Mouse (Mus musculus) brown adipose tissue, adult 24 weeks (tissue): ENCODE data around the gene Asap2. TPM values are rescaled to one million over a fixed set of nuclear protein-coding genes. Genes with fewer than 3 reads are reported as not detected.
A peak's percentile ranks its signal among the peaks of the same experiment; 100 is the strongest.

Experiments used
- H3K27ac ChIP-seq: fragments of 200-500 bp; replicated peaks from 2 replicates; pipeline ENCODE4 v1.5.1; 2012; ENCODE audit warnings: low read depth, mild to moderate bottlenecking, low read length
- H3K4me1 ChIP-seq: fragments of 200-500 bp; 2 replicates; pipeline ENCODE4 v1.6.1; 2012; ENCODE audit warnings: low read length, mixed read lengths; ENCODE audit not compliant: control insufficient read depth, insufficient read depth, insufficient read length
- H3K4me3 ChIP-seq: fragments of 200-500 bp; 2 replicates; pipeline ENCODE4 v1.5.1; 2012; ENCODE audit warnings: low read depth, mild to moderate bottlenecking, low read length, moderate library complexity; ENCODE audit not compliant: insufficient read depth
- polyA plus RNA-seq: library from polyadenylated mRNA; stranded (reverse); fragments of >200 nt; gene quantifications from 2 replicates; pipeline ENCODE4 v1.2.4, GENCODE M21; 2012; ENCODE audit not compliant: missing spikeins, insufficient read depth, insufficient read length

The Asap2 gene
- polyA plus RNA-seq, 1 experiment = 4.4 TPM

- peak overlapping the region; percentile 34; the same call in 1 of the 2 replicates for H3K27ac ChIP-seq
- H3K4me1 ChIP-seq = 0 out of 2 replicates have a peak, but pooled peaks cover 7% of the 10 kb centered on the region
- no peak overlapping the region for H3K4me3 ChIP-seq
Observed at GRCm38 (mm10) chr12:21204701-21205312, 214.5 kb downstream of the Asap2 start.

DNA sequence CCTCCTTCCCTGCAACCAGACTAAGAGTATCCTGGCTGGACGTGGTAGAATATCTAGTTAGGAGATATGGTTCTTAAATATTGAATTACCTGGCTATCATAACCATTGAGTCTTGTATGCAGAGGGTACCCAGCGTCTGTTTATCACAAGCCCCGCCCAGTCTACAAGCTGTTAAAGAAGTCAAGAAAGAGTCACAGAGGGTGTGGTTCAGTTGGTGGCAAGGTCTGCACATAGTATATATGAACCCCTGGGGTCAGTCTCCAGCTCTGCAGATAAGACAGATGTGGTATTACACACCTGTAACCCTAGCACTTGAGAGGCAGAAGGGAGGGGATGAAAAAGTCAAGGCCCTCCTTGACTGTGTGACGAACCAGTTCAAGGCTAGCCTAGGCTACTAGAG is 215.5 kb downstream of the Asap2 start:
- H3K4me1 ChIP-seq = 0 out of 2 replicates have a peak, but pooled peaks cover 7% of the 10 kb centered on the region
- no peak overlapping the region for H3K4me3 ChIP-seq
- H3K27ac ChIP-seq = no peak overlapping the region

DNA sequence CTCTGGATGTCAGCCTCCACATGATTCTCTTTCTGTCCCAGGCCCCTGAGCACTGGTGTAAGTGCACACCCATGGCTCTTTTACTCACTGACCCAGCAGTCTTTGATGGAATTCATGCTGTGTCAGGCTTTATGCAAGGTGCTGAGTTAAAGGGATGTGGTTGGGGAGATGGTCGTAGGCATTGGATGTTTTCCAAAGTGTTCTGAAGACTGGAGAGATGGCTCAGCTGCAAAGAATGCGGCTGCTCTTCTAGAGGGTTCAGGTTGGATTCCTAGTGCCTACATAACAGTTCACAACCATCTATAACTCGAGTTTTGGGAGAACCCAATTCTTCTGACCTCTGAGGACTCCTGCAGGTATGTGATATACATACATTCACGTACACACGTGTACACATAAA is 217.2 kb downstream of the Asap2 start:
- 0 out of 2 replicates have a peak, but pooled peaks cover 7% of the 10 kb centered on the region for H3K4me1 ChIP-seq
- H3K4me3 ChIP-seq = no peak overlapping the region
- H3K27ac ChIP-seq = no peak overlapping the region

GRCm38 (mm10) chr12:21208172-21208795 is 218.0 kb downstream of the Asap2 start:
- Histone ChIP-seq H3K4me1 (0 out of 2 replicates have a peak, but pooled peaks cover 7% of the 10 kb centered on the region), H3K4me3 (no peak overlapping the region), H3K27ac (no peak overlapping the region)

- H3K4me1 ChIP-seq = 0 out of 2 replicates have a peak, but pooled peaks cover 4% of the 10 kb centered on the region
- H3K4me3 ChIP-seq = no peak overlapping the region
- no peak overlapping the region for H3K27ac ChIP-seq
Observed at GRCm38 (mm10) chr12:21209273-21209672, 219.0 kb downstream of the Asap2 start.

- H3K27ac ChIP-seq = no peak overlapping the region
- H3K4me1 ChIP-seq = no peaks in the 10 kb centered on the region
- H3K4me3 ChIP-seq = no peak overlapping the region
Observed at GRCm38 (mm10) chr12:21212876-21213275, 222.6 kb downstream of the Asap2 start.

- Histone ChIP-seq H3K4me1 (no peaks in the 10 kb centered on the region), H3K27ac (no peak overlapping the region)
Observed at GRCm38 (mm10) chr12:21214551-21215165, 224.4 kb downstream of the Asap2 start.

DNA sequence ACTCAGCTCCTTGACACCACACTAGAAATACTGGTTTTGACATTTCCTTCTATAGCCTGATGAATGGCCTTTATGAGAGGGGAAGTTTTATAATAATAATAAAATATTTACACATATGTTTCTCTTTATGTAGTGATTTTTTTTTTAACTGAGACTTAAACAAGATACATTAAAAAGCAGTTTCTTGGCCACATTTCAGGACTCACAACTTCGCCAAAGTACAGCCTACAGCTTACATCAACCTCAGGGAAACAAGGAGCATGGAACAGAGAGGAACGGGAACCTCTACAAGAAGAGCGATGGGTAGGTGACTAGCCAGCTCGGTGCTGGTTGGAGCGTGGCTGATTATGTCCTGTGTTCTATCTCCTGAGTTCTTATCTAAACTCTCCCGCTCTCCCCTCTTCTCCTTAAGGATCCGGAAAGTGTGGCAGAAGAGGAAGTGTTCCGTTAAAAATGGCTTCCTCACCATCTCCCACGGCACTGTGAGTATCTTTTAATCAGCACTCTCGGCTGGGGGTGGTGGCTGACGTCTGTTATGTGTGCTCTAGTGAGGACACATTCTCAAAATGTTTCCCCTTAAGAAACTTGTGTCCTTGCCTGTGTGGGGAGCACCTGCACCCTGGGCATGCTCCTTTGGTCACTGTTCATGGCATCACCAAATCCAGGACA is 227.7 kb downstream of the Asap2 start:
- H3K4me3 ChIP-seq = no peak overlapping the region
- no peaks in the 10 kb centered on the region for H3K4me1 ChIP-seq
- no peak overlapping the region for H3K27ac ChIP-seq

More at GRCm38 (mm10) chr12:21214551-21215165, 224.4 kb downstream of the Asap2 start:
- H3K4me3 ChIP-seq = no peak overlapping the region

GRCm38 (mm10) chr12:21220596-21220995 is 230.3 kb downstream of the Asap2 start:
- no peak overlapping the region for H3K27ac ChIP-seq
- no peaks in the 10 kb centered on the region for H3K4me1 ChIP-seq
- no peak overlapping the region for H3K4me3 ChIP-seq

GRCm38 (mm10) chr12:21223923-21224322 is 233.7 kb downstream of the Asap2 start:
- H3K4me1 ChIP-seq = peaks cover 10% of the 10 kb centered on the region
- no peak overlapping the region for H3K4me3 ChIP-seq
- H3K27ac ChIP-seq = no peak overlapping the region

DNA sequence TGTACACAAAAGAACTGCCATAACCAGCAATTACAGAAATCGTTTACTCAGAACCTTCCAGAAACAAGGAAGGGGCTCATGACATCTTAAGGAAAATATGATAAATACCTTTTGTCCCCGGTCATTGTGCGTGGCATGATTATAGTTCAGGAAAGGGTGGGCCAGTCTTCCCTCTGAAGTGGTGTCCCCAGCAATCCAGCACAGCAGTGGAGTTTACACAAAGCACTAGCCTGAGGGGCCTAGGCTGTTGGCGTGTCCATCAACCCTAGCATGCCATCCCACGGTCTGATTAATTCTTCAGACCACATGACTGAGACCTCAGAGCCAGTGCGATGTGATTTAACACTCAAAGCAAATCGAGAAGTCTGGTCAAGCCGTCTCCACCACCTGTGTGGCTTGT is 235.1 kb downstream of the Asap2 start:
- Histone ChIP-seq H3K4me3 (no peak overlapping the region), H3K4me1 (peaks cover 10% of the 10 kb centered on the region), H3K27ac (no peak overlapping the region)

GRCm38 (mm10) chr12:21226316-21226715 is 236.1 kb downstream of the Asap2 start:
- no peak overlapping the region for H3K4me3 ChIP-seq
- H3K27ac ChIP-seq = no peak overlapping the region
- peaks cover 10% of the 10 kb centered on the region for H3K4me1 ChIP-seq

DNA sequence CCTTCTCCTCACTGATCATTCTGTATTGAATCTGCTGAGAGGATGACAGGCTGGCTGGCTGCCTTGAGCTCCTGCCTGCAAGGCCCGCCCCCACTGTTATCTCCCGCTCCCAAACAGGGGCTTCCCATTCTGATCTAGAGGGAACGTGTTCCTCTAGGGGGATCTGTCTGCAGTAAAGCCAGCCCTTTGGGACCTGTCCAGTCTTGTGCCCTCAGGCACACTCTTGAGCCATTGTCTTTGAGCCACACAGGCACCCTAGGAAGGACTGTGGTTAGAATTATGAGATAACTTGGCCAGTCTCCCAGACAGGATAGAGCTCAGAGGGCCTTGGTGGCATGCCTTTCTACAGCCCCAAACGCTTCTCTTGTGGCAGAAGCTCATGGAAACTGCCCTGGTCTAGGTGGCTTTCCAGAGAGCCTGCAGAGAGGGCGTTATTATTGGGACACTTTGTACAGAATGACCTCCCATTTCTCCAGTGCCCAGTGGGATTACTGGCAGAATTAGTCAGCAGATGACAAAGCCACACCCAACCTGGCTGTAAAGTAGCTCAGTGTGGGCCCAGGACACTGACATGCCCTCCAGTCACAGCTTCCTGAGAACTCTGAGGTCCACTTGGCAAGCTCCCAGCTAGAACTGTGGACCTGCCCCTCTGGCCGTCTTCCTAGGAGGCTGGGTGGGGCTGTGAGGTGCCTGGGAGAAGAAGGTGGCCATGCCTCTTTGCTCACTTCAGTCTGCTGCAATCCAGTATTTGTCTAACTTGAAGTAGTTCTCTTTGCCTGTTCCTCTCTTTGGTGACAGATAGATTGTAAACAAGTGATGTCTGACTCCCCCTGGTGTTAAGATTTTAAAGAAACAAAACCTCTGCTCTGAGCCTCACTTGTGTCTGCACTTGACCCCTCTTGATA is 237.1 kb downstream of the Asap2 start:
- Histone ChIP-seq H3K27ac (peak overlapping the region; percentile 29), H3K4me3 (no peak overlapping the region), H3K4me1 (peaks cover 10% of the 10 kb centered on the region)

- peaks cover 10% of the 10 kb centered on the region for H3K4me1 ChIP-seq
- H3K27ac ChIP-seq = no peak overlapping the region
- H3K4me3 ChIP-seq = no peak overlapping the region
Observed at GRCm38 (mm10) chr12:21228650-21229049, 238.4 kb downstream of the Asap2 start.
